Mouse (Mus musculus): ENCODE data around the gene Ube2v1.

GRCm38 (mm10) chr2:167562101-167562500 lies 69.8 kb downstream of the Ube2v1 start:
- TF ChIP-seq CTCF (IDR thresholded peaks at IDR 0.05; ENCODE audit: low read depth) = no peak
- no peak for TF ChIP-seq EP300 (IDR thresholded peaks at IDR 0.05; ENCODE audit: low read depth)
